Mouse (Mus musculus): Measurements from ENCODE around the gene Gprc6a.

Gprc6a gene

DNA sequence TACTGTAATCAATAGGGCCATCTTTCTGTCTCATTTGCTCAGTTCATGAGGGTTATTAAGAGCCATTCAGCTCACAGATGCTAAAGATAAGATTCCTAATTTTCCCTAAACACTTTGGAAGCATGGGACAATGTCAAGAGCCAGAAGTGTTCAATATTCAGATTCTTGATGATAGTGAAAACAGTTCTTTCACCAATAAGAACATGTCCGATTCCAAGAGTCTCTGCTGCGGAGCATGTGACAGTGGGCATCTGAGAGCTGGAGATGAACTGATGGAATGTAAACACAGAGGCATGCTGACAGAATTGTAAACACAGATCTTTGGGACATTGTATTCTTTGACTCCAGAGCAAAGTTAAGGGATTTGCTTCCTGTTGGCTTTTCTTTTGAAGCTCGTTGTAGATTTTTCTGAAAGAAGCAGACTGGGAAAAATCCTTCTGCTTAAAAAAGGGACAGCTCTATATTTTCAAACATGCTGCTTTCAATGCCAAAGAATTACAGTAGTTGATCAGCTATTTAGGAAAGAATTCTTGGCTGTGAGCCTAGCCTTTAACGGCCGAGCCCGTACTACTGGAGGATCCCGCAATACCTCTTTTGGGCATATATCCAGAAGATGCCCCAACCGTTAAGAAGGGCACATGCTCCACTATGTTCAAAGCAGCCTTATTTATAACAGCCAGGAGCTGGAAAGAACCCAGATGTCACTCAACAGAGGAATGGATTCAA, at the start of gene Gprc6a:
Gprc6a (minus strand) TSS at position 51 of the 726 bp plus-strand sequence.
- DNase-seq (ENCODE audit: low read depth, low spot score): peak; percentile 1

GRCm38 (mm10) chr10:51678251-51678639, 47.0 kb upstream of the Gprc6a start:
- no peak for DNase-seq (ENCODE audit: low read depth, low spot score)

DNA sequence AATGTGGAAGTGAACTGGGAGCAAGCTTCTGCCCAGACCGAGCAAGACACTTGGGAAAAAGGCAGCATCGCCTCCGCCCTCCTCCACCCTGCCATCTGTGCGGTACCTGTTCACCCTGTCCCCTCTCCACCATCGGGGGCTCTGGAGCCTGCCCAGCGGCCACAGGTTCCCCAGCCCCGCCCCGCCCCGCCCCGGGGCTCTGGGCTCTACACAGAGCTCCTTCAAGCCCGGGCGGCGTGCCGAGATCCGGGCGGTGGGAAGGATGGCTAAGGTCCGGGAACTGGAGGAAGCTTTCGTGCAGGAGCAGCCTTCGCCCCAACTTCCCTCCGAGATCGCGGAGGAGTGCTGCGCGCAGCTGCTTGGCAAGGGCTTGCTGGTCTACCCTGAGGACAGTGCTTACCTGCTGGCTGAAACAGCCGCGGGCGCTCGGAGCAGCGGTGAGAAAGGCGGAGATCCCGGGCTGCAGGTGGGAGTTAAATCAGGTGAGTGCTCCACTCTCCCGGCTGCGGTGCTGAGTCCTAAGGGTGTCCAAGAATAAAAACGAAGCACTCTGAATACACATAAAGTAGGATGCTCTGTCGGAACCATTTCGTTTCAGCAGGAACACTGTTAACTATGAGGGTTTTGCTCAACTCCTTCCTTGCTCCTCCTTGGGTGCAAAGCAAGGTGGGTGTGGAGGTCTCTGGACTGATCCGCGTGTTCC, 46.4 kb upstream of the Gprc6a start, which contains the start of gene Rfx6:
Rfx6 (plus strand) TSS at position 209 of the 703 bp plus-strand sequence.
- DNase-seq (ENCODE audit: low read depth, low spot score): peak; percentile 19

DNA sequence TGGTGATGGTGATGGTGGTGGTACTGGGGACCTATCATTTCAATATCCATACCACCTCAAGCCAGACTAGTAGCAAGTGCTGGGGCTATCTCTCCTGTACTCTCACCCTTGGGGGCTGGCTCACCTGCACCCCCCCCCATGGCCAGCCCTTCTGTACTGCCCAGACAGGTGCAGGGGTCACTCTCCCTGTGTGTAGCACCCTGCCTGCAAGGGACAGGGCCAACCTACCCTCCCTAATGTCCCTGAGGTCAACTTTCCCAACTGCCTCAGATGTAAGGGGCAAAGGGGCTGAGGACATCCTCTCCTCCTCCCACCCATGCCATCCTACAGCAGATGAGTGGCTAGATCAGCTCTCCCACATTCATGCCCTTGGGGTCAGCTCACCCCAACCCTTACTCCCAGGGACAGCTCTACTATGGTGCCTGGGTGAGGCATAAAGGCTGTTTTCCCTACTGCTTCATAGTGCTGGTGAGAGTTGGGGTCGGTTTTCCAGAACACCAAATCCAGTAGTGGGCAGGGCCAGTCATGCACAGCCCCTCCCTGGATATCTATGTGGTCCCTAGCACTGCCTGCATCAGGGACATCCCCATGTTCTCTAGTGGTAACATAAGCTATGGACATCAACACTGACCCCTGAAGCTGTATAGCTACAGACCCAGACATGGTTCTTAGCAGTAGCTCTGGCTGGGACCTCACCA, 41.0 kb upstream of the Gprc6a start:
- DNase-seq (ENCODE audit: low read depth, low spot score): no peak

DNA sequence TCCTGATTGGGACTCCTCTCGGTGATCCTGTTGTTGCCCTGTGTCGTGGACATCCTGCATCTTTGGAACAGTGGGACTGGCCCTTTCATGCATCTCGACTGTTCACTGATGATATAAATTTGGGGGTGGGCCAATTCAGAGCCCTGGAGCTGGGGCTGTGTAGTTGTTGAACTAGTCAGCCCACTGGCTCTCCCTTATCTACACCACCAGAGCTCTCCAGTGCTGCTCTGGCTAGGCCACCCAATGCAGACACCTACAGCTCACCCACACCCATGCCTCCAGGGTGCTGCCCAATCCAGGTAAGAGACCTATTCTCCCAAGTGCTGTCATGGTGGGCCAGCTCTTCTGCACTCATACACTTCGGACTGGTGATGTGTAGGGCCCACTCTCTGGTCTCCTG, 40.3 kb upstream of the Gprc6a start:
- DNase-seq (ENCODE audit: low read depth, low spot score): no peak

GRCm38 (mm10) chr10:51669334-51669733, 38.1 kb upstream of the Gprc6a start:
- DNase-seq (ENCODE audit: low read depth, low spot score): peak; percentile 33

DNA sequence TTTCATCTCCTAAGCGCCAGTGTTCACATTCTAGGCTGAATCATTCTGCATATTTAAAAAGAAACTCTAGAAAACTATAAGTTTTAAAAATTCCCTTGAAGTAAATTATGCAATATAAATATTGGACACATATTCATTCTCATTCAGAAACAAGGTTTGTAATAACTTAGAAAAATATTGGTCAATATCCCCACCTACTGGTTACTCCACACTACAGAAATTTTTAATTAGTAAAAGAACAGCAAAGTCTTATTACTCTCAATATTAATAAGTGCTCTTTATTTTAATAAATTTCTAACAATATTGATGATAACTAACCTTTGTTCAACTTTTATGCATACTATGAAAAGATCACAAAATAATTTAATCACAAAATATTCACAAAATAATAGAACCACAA, 26.1 kb upstream of the Gprc6a start:
- DNase-seq (ENCODE audit: low read depth, low spot score): no peak

- DNase-seq (ENCODE audit: low read depth, low spot score): no peak
Measured at GRCm38 (mm10) chr10:51649506-51650221, 18.4 kb upstream of the Gprc6a start.

- no peak for DNase-seq (ENCODE audit: low read depth, low spot score)
Measured at GRCm38 (mm10) chr10:51621193-51621592, 10.1 kb downstream of the Gprc6a start.

- no peak for DNase-seq (ENCODE audit: low read depth, low spot score)
Measured at GRCm38 (mm10) chr10:51620126-51620525, 11.1 kb downstream of the Gprc6a start.

GRCm38 (mm10) chr10:51618538-51618937, 12.7 kb downstream of the Gprc6a start:
- no peak for DNase-seq (ENCODE audit: low read depth, low spot score)

DNA sequence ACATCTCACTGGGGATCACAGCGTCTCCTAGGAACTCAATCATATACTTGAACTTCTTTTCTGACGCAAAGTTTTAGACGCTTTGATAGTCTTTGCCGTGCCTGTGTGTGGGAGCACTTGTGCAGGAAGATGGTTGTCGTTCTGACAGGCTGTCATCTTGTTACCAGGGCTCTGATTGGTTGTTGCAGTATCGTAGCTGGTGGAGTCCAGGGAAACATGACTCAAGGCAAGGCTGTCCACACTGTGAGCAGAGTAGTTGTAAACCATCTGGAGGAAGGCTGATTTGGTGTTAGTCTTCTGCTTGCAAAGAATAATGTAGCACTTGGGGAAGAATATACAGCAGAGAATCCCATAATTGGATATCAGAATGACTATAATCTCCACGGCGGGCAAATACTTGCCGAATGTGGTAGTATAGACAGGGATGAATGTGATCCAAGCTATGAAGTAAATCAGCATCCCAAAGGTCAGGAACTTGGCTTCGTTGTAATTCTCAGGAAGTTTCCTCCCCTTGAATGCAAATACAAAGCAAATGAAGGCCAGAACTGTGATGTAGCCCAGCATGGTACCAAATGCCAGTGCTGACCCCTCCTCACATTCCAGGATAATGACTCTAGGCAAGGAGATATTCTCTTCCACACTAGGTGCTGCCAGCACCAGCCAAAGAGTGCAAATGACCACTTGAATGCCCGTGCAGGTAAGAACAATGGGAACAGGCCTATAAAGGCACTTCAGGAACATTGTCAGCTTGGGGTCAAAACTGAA, 16.3 kb downstream of the Gprc6a start:
- peak; percentile 2 for DNase-seq (ENCODE audit: low read depth, low spot score)

DNA sequence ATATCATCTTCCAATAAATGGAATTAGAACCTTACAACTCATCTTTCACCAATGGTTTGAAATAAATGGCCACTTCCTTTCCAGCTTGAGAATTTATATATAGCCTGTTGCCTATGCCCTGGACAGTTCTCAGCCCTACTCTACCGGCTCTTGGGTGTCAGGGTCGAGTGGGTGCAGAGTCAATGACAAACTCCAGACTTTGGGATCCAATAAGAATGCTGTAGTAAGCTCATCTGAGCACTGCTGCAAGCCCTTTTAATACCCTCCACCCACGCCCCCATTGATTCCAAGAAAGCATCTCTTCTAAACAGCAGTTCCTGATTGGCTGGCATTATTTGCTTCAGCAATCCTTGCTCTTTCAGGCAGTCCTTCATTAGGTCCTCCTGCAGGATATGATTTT, 17.8 kb downstream of the Gprc6a start:
- DNase-seq (ENCODE audit: low read depth, low spot score): no peak

GRCm38 (mm10) chr10:51611969-51612682, 19.1 kb downstream of the Gprc6a start:
- no peak for DNase-seq (ENCODE audit: low read depth, low spot score)

DNA sequence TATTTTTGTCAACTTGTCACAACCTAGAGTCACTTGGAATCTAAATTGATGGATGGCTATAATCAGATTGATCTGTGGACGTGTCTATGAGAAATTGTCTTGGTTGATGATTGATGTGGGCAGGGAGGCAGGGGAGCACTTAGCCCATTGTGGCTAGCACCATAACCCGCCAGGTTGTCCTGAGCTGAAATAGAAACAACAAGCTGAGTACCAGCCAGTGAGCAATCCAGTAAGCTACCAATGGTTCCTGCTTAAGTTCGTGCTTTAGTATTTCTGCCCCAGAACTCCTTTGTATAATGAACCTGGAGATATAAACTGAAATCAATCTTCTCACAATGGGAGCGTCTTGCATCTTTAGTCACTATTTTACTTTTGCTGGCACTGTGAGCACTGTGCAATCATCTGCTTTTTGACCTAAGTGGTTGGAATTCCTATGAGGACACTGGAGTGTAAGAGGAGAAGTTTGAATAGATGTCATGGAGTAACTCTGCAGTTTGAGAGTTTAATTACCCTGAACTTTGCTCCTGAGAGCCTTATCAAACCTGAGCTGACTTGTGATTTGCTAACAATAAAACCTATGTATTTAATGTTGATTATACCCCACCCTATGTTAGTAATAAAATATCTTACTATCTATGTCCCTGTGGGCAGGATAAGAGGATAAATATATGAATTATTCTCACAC, 21.4 kb downstream of the Gprc6a start:
- DNase-seq (ENCODE audit: low read depth, low spot score): no peak

DNA sequence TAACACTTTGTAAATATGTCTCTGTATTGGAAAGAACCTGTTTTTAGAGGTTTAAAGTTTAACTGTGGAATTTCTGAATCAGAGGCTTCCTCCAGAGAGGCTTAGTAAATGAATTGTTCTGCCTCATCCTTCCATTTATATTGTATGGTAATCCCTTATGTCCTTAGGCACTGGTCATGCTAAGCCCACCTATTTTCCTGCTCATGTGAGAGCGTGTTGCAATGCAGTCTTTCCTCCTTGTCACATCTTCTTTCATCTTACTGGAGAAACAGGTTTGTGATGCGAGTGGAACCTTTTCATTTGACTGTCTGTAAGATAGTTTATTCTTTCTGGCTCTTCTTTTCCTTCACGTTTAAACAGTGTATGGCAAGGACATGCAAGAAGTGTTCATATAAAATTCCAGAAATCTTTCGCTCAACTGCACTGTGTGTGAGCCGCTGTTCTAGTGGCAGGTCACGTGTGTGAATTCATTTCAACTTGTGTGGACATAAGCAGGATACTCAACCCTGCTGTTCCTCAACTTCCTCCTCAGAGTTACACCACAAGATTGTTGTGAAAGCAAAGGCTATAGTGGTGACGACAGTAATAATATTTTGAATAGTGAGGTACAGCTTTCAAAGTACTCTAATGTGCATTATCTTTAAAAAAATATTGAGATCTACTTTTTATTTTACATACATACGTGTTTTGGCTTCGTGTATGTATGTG, 34.2 kb downstream of the Gprc6a start:
- no peak for DNase-seq (ENCODE audit: low read depth, low spot score)

GRCm38 (mm10) chr10:51595001-51595931, 36.0 kb downstream of the Gprc6a start:
- peak; percentile 77 for DNase-seq (ENCODE audit: low read depth, low spot score)

- no peak for DNase-seq (ENCODE audit: low read depth, low spot score)
Measured at GRCm38 (mm10) chr10:51591574-51591973, 39.7 kb downstream of the Gprc6a start.
